Mouse (Mus musculus) MEL (cell line): Measurements from ENCODE around the gene Gm21985.

Experiments
- CHD2 ChIP-seq: IDR thresholded peaks from 2 replicates; pipeline ENCODE4 v1.6.1; 2011; ENCODE audit warnings: low read length, improper control_type of control experiment
- CTCF ChIP-seq, 3 experiments: IDR thresholded peaks in 2 of 3; conservative IDR thresholded peaks in 1 of 3; 2 replicates each; pipeline ENCODE4 v1.5.1; 2011 to 2012; ENCODE audit warnings: low read length in 3 of 3, low read depth in 2 of 3, mild to moderate bottlenecking in 2 of 3, improper control_type of control experiment in 1 of 3, inconsistent platforms in 1 of 3, mixed read lengths in 1 of 3, moderate library complexity in 1 of 3; ENCODE audit not compliant: control insufficient read depth in 1 of 3, insufficient read depth in 1 of 3, poor library complexity in 1 of 3, severe bottlenecking in 1 of 3
- EP300 ChIP-seq, 2 experiments: IDR thresholded peaks; 2 replicates each; pipeline ENCODE4 v1.6.1; 2011; ENCODE audit warnings: improper control_type of control experiment in 2 of 2, low read length in 2 of 2, low read depth in 1 of 2, mild to moderate bottlenecking in 1 of 2
- MXI1 ChIP-seq: IDR thresholded peaks from 2 replicates; pipeline ENCODE4 v1.6.1; 2011; ENCODE audit warnings: mild to moderate bottlenecking, low read depth, low read length, improper control_type of control experiment
- USF2 ChIP-seq, 2 experiments: IDR thresholded peaks; 2 replicates each; pipeline ENCODE4 v1.6.1; 2011 to 2012; ENCODE audit warnings: improper control_type of control experiment in 2 of 2, low read length in 2 of 2, borderline replicate concordance in 1 of 2, inconsistent platforms in 1 of 2, low read depth in 1 of 2, mild to moderate bottlenecking in 1 of 2; ENCODE audit not compliant: insufficient read depth in 1 of 2

DNA sequence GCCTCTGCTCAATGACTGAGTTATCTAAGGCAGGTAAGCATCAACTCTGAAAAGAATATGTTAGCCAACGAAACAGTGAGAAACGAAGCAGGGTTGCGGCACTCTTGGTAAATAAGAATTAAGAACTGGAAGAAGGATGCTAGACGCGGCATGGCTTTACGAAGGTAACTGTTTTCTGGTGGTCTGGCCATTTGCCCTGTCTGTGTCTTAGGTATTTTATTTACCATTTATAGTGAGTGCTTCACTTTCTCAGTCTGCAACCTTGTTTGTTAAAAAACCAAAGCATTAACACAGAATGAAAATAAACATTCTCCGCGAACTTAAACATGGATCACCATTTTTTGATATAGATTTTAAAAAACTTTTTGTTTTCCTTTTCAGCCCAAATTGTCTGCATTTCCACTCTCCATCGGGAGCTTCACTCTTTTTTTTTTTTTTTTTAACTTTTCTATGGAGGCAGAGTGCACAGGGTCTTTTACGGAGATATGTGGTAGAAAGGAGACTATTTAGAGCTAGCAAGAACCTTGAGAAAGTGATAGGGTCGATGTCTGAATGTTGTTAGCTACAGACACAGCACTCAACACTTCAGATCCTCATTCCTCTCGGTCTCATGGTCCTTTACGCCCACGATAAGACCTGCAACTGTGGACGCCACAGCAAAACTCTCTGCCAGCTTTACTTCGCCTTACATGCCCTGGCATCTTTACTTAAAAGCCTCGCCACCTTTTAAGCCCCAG, 188.2 kb downstream of the Gm21985 start:
- no peak for TF ChIP-seq USF2 (IDR thresholded peaks at IDR 0.05; ENCODE audit: borderline replicate concordance in 1 of 2, insufficient read depth in 1 of 2, low read depth in 1 of 2, low read length in 2 of 2)
- TF ChIP-seq CTCF (IDR thresholded peaks at IDR 0.05 in 2 of 3, conservative IDR thresholded peaks at IDR 0.05 in 1 of 3; ENCODE audit: control insufficient read depth in 1 of 3, insufficient read depth in 1 of 3, low read depth in 2 of 3, low read length in 3 of 3, poor library complexity in 1 of 3, severe bottlenecking in 1 of 3), result no peak
- TF ChIP-seq EP300 (IDR thresholded peaks at IDR 0.05; ENCODE audit: low read depth in 1 of 2, low read length in 2 of 2), result no peak
- no peak for TF ChIP-seq MXI1
- no peak for TF ChIP-seq CHD2
